Mouse (Mus musculus) stomach, embryonic 16.5 days (tissue): ENCODE data around the gene Eif3l. TPM values are rescaled to one million over a fixed set of nuclear protein-coding genes. Genes with fewer than 3 reads are reported as not detected.
A peak's percentile ranks its signal among the peaks of the same experiment; 100 is the strongest.

Experiments
- ATAC-seq: fragments of 200-750 bp; cut with Nextera tagmentation; 2 replicates; pipeline ENCODE4 v1.8.0; 2017; ENCODE audit warnings: moderate number of reproducible peaks, moderate TSS enrichment; ENCODE audit not compliant: insufficient read depth, low FRiP score
- H3K27ac ChIP-seq: fragments of 300-500 bp; sonication (generic); 2 replicates; pipeline ENCODE4 v1.5.1; 2014; ENCODE audit warnings: low read length
- H3K27me3 ChIP-seq: fragments of 300-500 bp; sonication (generic); 2 replicates; pipeline ENCODE4 v1.6.1; 2014; ENCODE audit warnings: low read length, control low read depth, mixed read lengths; ENCODE audit not compliant: control insufficient read depth, insufficient read depth
- H3K36me3 ChIP-seq: fragments of 300-500 bp; sonication (generic); 2 replicates; pipeline ENCODE4 v1.6.1; 2014; ENCODE audit warnings: low read length; ENCODE audit not compliant: control insufficient read depth, insufficient read depth
- H3K4me1 ChIP-seq: fragments of 300-500 bp; sonication (generic); 2 replicates; pipeline ENCODE4 v1.6.1; 2014; ENCODE audit warnings: low read length, control low read depth, mixed read lengths; ENCODE audit not compliant: control insufficient read depth, insufficient read depth
- H3K4me2 ChIP-seq: fragments of 300-500 bp; sonication (generic); 2 replicates; pipeline ENCODE4 v1.6.1; 2014; ENCODE audit warnings: low read depth, low read length, mixed read lengths
- H3K4me3 ChIP-seq: fragments of 300-500 bp; sonication (generic); replicated peaks from 2 replicates; pipeline ENCODE4 v1.5.1; 2014; ENCODE audit warnings: mild to moderate bottlenecking, low read length
- H3K9ac ChIP-seq: fragments of 300-500 bp; sonication (generic); 2 replicates; pipeline ENCODE4 v1.6.1; 2014; ENCODE audit warnings: low read length
- H3K9me3 ChIP-seq: fragments of 300-500 bp; sonication (generic); replicated peaks from 2 replicates; pipeline ENCODE4 v1.6.1; 2016; ENCODE audit warnings: low read length, control low read depth; ENCODE audit not compliant: control insufficient read depth
- WGBS: fragments of 180-500 bp; shearing (Covaris S2); extraction: QIAGEN DNeasy Blood & Tissue Kit; methylation state at CpG from one replicate; pipeline ENCODE4 v1.1.7; 2014; 5-methylcytosine and 5-hydroxymethylcytosine counted together
- polyA plus RNA-seq: library from polyadenylated mRNA; unstranded; fragments of >200 nt; fragmentation: Nextera tagmentation; extraction: Ambion mirVana; gene quantifications from 2 replicates; pipeline ENCODE4 v1.2.1, GENCODE M21; 2015

Gene Eif3l
- polyA plus RNA-seq, 1 experiment from 2014 or later = 208 TPM

DNA sequence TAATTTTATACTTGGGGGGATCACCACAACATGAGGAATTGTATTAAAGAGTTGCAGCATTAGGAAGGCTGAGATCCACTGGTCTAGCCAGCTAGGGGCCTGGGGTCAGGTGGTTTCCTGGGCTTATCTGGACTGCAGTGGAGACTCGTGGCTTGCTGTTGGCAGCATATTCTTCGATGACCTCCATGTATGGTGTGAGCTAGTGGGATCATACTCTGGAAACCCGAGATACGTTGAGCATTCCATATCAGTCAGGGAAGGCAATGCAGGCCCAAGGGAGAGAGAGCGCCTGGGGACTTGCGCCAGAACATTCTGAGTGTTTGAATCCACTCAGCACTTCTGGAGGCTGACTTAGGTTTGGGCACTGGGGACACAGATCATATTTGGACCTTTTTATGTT is 48.8 kb downstream of the Eif3l start:
- Histone ChIP-seq H3K4me1 (no peaks in the 10 kb centered on the region), H3K4me2 (no peak overlapping the region), H3K27ac (no peak overlapping the region), H3K9ac (no peak overlapping the region), H3K27me3 (no peaks in the 10 kb centered on the region), H3K9me3 (peaks cover 5% of the 10 kb centered on the region; the same call in 1 of the 2 replicates), H3K36me3 (peaks cover 36% of the 10 kb centered on the region), H3K4me3 (no peak overlapping the region)
- no peak for ATAC-seq
- WGBS = 84% methylated on average over 6 of the region's 6 CpGs

DNA sequence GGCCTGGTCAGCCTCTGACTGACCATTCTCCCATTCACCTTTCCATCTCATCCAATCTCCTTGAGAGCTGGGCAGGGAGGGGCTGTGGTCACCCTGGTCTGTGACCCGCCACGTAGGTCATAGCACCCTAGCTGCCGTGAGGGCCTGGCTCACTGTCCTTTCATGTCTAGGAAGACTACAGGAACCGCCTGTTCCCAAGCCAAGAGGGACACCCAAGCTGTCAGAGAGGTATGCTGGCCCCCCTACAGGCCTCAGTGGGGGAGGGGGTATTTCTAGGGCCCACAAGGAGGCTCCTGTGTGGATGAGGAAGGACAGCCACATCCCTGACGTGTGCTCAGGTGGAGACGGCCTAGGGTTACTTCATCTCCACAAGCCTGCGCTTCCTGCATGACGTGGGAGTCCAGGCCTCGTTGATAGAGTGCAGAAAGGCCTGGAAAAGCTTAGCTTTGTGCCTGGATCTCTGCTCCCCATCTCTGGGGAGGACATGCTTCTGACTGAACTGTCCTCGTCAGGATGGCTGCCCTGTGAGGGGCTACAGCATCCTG is 49.4 kb downstream of the Eif3l start:
- no peak overlapping the region for H3K9ac ChIP-seq
- no peak for ATAC-seq
- no peaks in the 10 kb centered on the region for H3K4me1 ChIP-seq
- H3K27ac ChIP-seq = no peak overlapping the region
- H3K4me3 ChIP-seq = no peak overlapping the region
- H3K27me3 ChIP-seq = no peaks in the 10 kb centered on the region
- 82% methylated on average over 10 of the region's 10 CpGs for WGBS
- peaks cover 36% of the 10 kb centered on the region for H3K36me3 ChIP-seq
- no peak overlapping the region for H3K4me2 ChIP-seq
- H3K9me3 ChIP-seq = peaks cover 5% of the 10 kb centered on the region; the same call in 1 of the 2 replicates

DNA sequence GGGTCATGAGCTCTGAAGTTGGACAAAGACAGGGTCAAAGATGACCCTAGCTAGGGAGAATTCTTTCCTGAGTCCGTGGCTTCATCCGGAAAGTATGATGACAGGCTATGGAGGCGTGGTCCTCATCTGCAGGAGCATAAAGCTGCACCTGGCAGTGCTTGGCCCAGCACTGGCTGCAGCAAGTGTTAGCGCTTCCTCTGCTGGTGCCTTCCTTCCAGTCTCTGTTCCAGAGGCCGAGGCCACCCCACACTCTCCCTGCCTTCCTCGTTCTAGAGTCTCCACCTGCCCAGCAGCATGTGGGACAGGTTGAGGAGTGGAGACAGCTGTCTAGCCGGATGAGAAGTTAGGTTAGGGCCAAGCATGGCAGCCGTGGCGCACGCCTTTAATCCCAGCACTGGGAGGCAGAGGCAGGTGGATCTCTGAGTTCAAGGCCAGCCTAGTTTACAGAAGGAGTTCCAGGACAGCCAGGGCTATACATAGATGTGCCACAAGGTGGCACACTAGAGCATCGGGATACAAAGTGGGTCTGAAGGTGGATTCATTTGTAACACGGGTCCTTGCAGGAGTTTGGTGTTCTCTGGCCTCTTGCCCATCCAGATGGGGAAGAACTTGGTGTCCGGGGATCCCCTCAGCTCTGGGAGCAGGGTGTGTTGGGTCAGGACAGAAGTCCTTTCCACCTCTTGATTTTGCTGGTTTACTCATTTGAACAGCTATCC is 51.4 kb downstream of the Eif3l start:
- ATAC-seq = no peak
- H3K9me3 ChIP-seq = peaks cover 5% of the 10 kb centered on the region; the same call in 1 of the 2 replicates
- 79% methylated on average over 13 of the region's 13 CpGs for WGBS
- H3K4me1 ChIP-seq = no peaks in the 10 kb centered on the region
- no peak overlapping the region for H3K9ac ChIP-seq
- no peak overlapping the region for H3K27ac ChIP-seq
- H3K36me3 ChIP-seq = peaks cover 45% of the 10 kb centered on the region
- H3K4me3 ChIP-seq = no peak overlapping the region
- H3K27me3 ChIP-seq = no peaks in the 10 kb centered on the region
- no peak overlapping the region for H3K4me2 ChIP-seq

DNA sequence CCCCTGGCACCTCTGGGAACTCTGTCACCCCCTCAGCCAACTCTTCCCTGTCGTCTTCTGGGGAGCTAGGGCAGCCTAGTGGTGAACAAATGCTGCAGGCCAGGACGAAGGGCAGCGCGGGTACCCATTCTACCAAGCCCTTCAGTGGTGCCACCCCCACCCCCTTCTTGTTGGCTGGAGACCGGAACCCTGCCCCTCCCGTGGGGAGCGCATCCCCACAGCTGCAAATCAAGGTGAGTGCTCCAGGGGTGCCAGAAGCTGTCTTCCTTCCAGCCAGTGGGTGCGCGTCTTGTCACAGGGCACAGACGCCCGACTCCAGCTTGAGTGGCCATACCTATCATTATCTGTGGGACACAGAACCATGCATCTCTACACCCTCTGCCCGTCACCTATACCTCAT is 52.1 kb downstream of the Eif3l start:
- no peak overlapping the region for H3K27ac ChIP-seq
- H3K4me3 ChIP-seq = no peak overlapping the region
- no peaks in the 10 kb centered on the region for H3K4me1 ChIP-seq
- peaks cover 51% of the 10 kb centered on the region for H3K36me3 ChIP-seq
- H3K9ac ChIP-seq = no peak overlapping the region
- no peak overlapping the region for H3K4me2 ChIP-seq
- 95% methylated on average over 12 of the region's 12 CpGs for WGBS
- ATAC-seq = no peak
- no peaks in the 10 kb centered on the region for H3K27me3 ChIP-seq
- peaks cover 5% of the 10 kb centered on the region; the same call in 1 of the 2 replicates for H3K9me3 ChIP-seq

DNA sequence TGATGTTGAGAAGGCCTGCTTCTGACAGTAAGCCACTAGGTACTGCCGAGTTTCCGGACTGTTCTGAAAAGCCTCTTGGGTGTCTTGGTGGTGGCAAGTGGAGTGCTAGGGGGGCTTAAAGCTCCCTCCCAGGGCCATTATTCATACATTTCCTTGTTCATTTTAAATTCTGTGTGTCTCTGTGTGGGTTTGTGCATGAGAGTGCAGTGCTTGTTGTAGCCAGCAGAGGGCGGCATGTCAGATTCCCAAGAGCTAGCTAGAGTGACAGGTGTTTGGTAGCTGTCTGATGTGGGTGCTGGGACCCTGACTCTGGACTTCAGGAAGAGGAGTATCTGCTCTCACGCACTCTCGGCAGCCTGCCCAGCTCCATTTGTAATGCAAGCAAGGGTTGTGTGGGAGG is 53.2 kb downstream of the Eif3l start:
- Histone ChIP-seq H3K4me2 (no peak overlapping the region), H3K27ac (no peak overlapping the region), H3K9ac (no peak overlapping the region), H3K27me3 (no peaks in the 10 kb centered on the region), H3K9me3 (peaks cover 5% of the 10 kb centered on the region; the same call in 1 of the 2 replicates), H3K4me1 (no peaks in the 10 kb centered on the region), H3K36me3 (peaks cover 49% of the 10 kb centered on the region), H3K4me3 (no peak overlapping the region)
- WGBS = 93% methylated on average over 5 of the region's 5 CpGs
- no peak for ATAC-seq

DNA sequence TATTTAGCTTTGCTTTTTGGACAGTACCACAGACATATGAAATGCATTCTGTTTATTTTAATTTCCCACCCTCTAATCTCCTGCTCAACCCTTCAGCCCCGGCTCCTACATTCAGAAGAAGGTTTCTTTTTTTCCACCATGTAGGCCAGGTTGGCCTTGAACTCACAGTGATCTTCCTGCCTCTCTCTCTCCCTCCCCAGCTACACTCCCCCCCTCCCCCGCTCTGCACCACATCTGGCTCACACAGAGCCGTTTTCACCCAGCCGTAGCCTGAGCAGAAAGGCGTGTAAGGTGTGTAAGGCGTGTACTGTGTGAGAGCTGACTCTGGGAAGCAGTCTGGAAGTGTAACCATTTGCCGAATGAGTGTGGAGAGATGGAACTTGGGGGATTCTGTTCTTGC is 54.3 kb downstream of the Eif3l start:
- no peaks in the 10 kb centered on the region for H3K27me3 ChIP-seq
- peaks cover 49% of the 10 kb centered on the region for H3K36me3 ChIP-seq
- H3K9me3 ChIP-seq = peaks cover 5% of the 10 kb centered on the region; the same call in 1 of the 2 replicates
- H3K4me3 ChIP-seq = no peak overlapping the region
- 73% methylated on average over 7 of the region's 7 CpGs for WGBS
- H3K4me2 ChIP-seq = no peak overlapping the region
- no peak overlapping the region for H3K9ac ChIP-seq
- H3K4me1 ChIP-seq = no peaks in the 10 kb centered on the region
- no peak for ATAC-seq
- no peak overlapping the region for H3K27ac ChIP-seq

DNA sequence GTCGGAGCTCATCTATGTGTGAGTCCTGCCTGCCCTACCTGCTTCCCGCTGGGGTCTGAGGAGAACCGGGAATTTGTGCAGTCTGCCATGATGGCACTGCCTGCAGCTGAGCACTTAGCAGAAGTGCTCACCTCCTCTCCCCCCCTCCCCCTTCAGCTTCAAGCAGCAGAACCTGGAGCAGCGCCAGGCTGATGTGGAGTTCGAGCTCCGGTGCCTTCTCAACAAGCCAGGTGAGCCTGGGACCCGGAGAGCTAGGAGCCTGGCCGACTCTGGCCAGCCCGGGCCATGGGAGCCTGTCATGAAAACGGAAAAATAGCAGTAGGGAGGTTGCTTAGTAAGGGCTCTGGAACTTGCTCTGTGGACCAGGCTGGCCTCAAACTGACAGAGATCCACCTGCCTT is 55.8 kb downstream of the Eif3l start:
- Histone ChIP-seq H3K9me3 (peaks cover 5% of the 10 kb centered on the region; the same call in 1 of the 2 replicates), H3K4me3 (no peak overlapping the region), H3K27ac (no peak overlapping the region), H3K36me3 (peaks cover 38% of the 10 kb centered on the region), H3K9ac (no peak overlapping the region), H3K4me2 (no peak overlapping the region), H3K27me3 (no peaks in the 10 kb centered on the region), H3K4me1 (no peaks in the 10 kb centered on the region)
- 76% methylated on average over 10 of the region's 10 CpGs for WGBS
- ATAC-seq = no peak

DNA sequence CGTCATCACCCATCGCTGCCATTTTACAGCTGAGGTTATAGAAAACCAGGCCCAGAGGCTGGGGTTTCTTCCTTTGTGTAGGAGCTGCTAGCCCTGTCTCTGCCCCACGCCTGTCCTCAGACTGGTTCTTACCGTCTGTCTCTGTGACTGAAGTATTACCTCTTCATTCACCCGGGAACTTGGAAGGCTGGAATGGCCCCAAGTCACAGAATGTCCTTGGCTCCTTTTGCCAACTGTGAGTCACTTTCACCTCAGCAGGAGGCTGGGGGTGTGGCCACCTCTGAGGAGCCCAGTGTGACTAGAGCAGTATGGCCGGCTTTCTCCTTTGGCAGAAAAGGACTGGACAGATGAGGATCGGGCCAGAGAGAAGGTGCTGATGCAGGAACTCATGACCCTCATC is 56.5 kb downstream of the Eif3l start:
- H3K4me1 ChIP-seq = no peaks in the 10 kb centered on the region
- no peak overlapping the region for H3K4me3 ChIP-seq
- H3K27ac ChIP-seq = no peak overlapping the region
- H3K4me2 ChIP-seq = no peak overlapping the region
- H3K36me3 ChIP-seq = peaks cover 31% of the 10 kb centered on the region
- H3K9me3 ChIP-seq = peaks cover 5% of the 10 kb centered on the region; the same call in 1 of the 2 replicates
- ATAC-seq = peak; percentile 48; the same call in 1 of the 2 replicates
- H3K27me3 ChIP-seq = no peaks in the 10 kb centered on the region
- H3K9ac ChIP-seq = no peak overlapping the region
- 60% methylated on average over 7 of the region's 7 CpGs for WGBS

DNA sequence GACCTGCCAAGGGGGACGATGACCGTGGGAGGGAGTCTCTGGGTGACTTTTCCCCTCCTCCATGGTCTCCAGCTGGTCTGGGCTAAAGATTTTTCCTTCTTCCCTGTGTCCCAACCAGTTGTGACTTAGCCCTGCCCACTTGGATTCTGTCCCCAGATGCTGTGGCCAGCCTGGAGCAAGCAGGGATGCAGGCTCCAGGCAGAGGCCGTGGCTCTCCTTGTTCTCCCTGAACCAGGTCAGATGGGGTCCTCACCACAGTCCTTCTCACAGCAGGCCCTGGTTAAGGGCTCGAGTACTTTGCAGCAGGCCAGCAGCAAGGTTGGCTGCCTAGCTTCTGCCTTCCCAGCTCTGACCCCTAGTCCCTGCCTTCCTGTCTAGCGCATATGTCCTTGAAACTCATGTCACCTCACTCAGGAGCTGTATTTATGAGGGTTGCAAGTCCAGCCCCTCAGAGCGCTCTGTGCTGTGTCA is 58.2 kb downstream of the Eif3l start:
- Histone ChIP-seq H3K4me3 (no peak overlapping the region), H3K9ac (no peak overlapping the region), H3K4me2 (no peak overlapping the region), H3K36me3 (peaks cover 17% of the 10 kb centered on the region), H3K27me3 (no peaks in the 10 kb centered on the region), H3K4me1 (no peaks in the 10 kb centered on the region), H3K27ac (no peak overlapping the region), H3K9me3 (no peaks in the 10 kb centered on the region)
- no peak for ATAC-seq
- 76% methylated on average over 6 of the region's 6 CpGs for WGBS
